Mouse (Mus musculus): ENCODE results near the gene Gm3173. TPM values are rescaled to one million over a fixed set of nuclear protein-coding genes. Genes with fewer than 3 reads are reported as not detected.
"Not testable (repeated sequence)": the region's sequence is repeated elsewhere in the genome, so short reads cannot be mapped to it uniquely, and the experiment has no call there.

Gm3173 gene
- polyA plus RNA-seq, 1 experiment from 2014 or later: 1.7 TPM

- H3K4me3 ChIP-seq; H3K27me3 ChIP-seq; ATAC-seq; H3K36me3 ChIP-seq (ENCODE audit: poor library complexity, severe bottlenecking); H3K4me1 ChIP-seq; H3K9ac ChIP-seq; H3K4me2 ChIP-seq; H3K27ac ChIP-seq; H3K9me3 ChIP-seq (replicated peaks): not testable (repeated sequence)
- WGBS: no CpG with 5 or more reads among the region's 2 CpGs
Measured at GRCm38 (mm10) chr14:4555105-4555504, 124.3 kb downstream of the Gm3173 start, which contains the start of gene Gm3047. Gene Gm3047 (plus strand): TSS chr14:4555405.

Other genes starting within 250 kb of the Gm3173 start
- gene Gm2974, start 248.4 kb upstream of the Gm3173 start, polyA plus RNA-seq (2015; fragmentation: Nextera tagmentation; extraction: Ambion mirVana): 2.4 and 3.9 TPM in 2 replicates
- gene Gm3138, start 181.4 kb upstream of the Gm3173 start, polyA plus RNA-seq (2015; fragmentation: Nextera tagmentation; extraction: Ambion mirVana): not detected in 2 replicates
- gene Gm3149, start 113.7 kb upstream of the Gm3173 start, polyA plus RNA-seq (2015; fragmentation: Nextera tagmentation; extraction: Ambion mirVana): not detected in 2 replicates
- gene 2610042L04Rik, start 96.2 kb upstream of the Gm3173 start, polyA plus RNA-seq (2015; fragmentation: Nextera tagmentation; extraction: Ambion mirVana): 2.2 and 3.5 TPM in 2 replicates
- not detected in 2 replicates for gene Gm3159, start 33.5 kb upstream of the Gm3173 start, polyA plus RNA-seq (2015; fragmentation: Nextera tagmentation; extraction: Ambion mirVana)
- gene Gm3164, start 15.5 kb upstream of the Gm3173 start, polyA plus RNA-seq (2015; fragmentation: Nextera tagmentation; extraction: Ambion mirVana): 1.9 and 2.3 TPM in 2 replicates
- not detected in 2 replicates for gene Gm3182, start 50.8 kb downstream of the Gm3173 start, polyA plus RNA-seq (2015; fragmentation: Nextera tagmentation; extraction: Ambion mirVana)
- not detected in 2 replicates for gene Gm3047, start 124.4 kb downstream of the Gm3173 start, polyA plus RNA-seq (2015; fragmentation: Nextera tagmentation; extraction: Ambion mirVana)
- not detected in 2 replicates for gene Gm8159, start 201.4 kb downstream of the Gm3173 start, polyA plus RNA-seq (2015; fragmentation: Nextera tagmentation; extraction: Ambion mirVana)
- gene Gm3239, start 233.2 kb downstream of the Gm3173 start, polyA plus RNA-seq (2015; fragmentation: Nextera tagmentation; extraction: Ambion mirVana): 0.43 TPM in 1 of 2 replicates, not detected in the other